12 mouse cellular contexts compared by ENCODE assay signal in genomic region chr9:7767526-7767925, GRCm38 (mm10). TPM values are rescaled to one million over a fixed set of nuclear protein-coding genes. Genes with fewer than 3 reads are reported as not detected.
A peak's percentile ranks its signal among the peaks of the same experiment; 100 is the strongest.
DNase-seq lines count a peak whose midpoint lies in the region; ATAC-seq and TF ChIP-seq lines count a peak whose summit lies in the region.
"Had no signal": no experiment of that assay in that cellular context is flagged by ENCODE, and none has a peak within 500 bp of the region (broad histone marks: within the 10 kb centered on the region; RNA-seq: fewer than 3 reads in every experiment).

No protein-coding gene starts in this region.

- no peak overlapping the region for H3K9ac ChIP-seq in forebrain, embryonic 16.5 days (replicated peaks; ENCODE audit: low read depth, low read length)
- H3K9ac ChIP-seq: limb, embryonic 12.5 days had no signal

- H3K36me3 ChIP-seq in forebrain, embryonic 16.5 days (ENCODE audit: control insufficient read depth, insufficient read depth) = no peaks in the 10 kb centered on the region

- TF ChIP-seq CTCF in gastrocnemius, adult 2 months (IDR thresholded peaks at IDR 0.05) = no peak

- no peaks in the 10 kb centered on the region for H3K9me3 ChIP-seq in forebrain, embryonic 16.5 days (ENCODE audit: control insufficient read depth, low read length)
- H3K9me3 ChIP-seq: limb, embryonic 12.5 days had no signal

- H3K4me2 ChIP-seq in forebrain, embryonic 16.5 days (ENCODE audit: low read length) = 0 out of 2 replicates have a peak overlapping the region, but pooled peaks have one; percentile 4
- H3K4me2 ChIP-seq: limb, embryonic 12.5 days had no signal

- peak; percentile 21 for ATAC-seq in forebrain, embryonic 16.5 days
- ATAC-seq in erythroblast, adult 5-6 weeks (replicated peaks; ENCODE audit: low FRiP score, poor library complexity, severe bottlenecking) = no peak
- ATAC-seq: inflammation-experienced regulatory T-cells, adult 6 months had no signal

- peaks cover 4% of the 10 kb centered on the region; the same call in 1 of the 2 replicates for H3K27me3 ChIP-seq in forebrain, embryonic 16.5 days (replicated peaks; ENCODE audit: control insufficient read depth, insufficient read depth, low read length)

- peak overlapping the region; percentile 17; the same call in 1 of the 2 replicates for H3K27ac ChIP-seq in gastrocnemius, adult 2 months
- H3K27ac ChIP-seq in forebrain, embryonic 16.5 days (ENCODE audit: low read length) = peak overlapping the region; percentile 61
- H3K27ac ChIP-seq: limb, embryonic 12.5 days had no signal

- 17% methylated on average over 2 of the region's 2 CpGs for WGBS in forebrain, embryonic 16.5 days

- DNase-seq in gastrocnemius, adult 2 months = no peak
- DNase-seq in gastrocnemius, postnatal 4 days (ENCODE audit: low spot score in 2 of 2) = no peak
- DNase-seq in B cell, adult 2 months = peak; percentile 27 to 32
- DNase-seq in naive thymus-derived CD4-positive, alpha-beta T cell, adult 2 months (ENCODE audit: low read depth) = peak; percentile 70
- no peak for DNase-seq in ovary, postnatal 14 days (ENCODE audit: low spot score)
- no peak for DNase-seq in adrenal gland, adult 18-20 months (ENCODE audit: low spot score in 2 of 2)
- DNase-seq: cerebellum, postnatal 36 days; kidney, postnatal 4 days had no signal

- peaks cover 13% of the 10 kb centered on the region for H3K4me1 ChIP-seq in forebrain, embryonic 16.5 days (replicated peaks; ENCODE audit: control insufficient read depth, insufficient read depth, low read length)

- no peak overlapping the region for H3K4me3 ChIP-seq in gastrocnemius, adult 2 months
- H3K4me3 ChIP-seq in forebrain, embryonic 16.5 days (replicated peaks; ENCODE audit: low read length) = no peak overlapping the region
- H3K4me3 ChIP-seq: limb, embryonic 12.5 days had no signal

- intact Hi-C loops in gastrocnemius, adult 2 months (cut with DNase I) = no loop called here

RNA-seq across cellular contexts. Expression of gene Tmem123, which starts 3.7 kb away (rescaled TPM):
- 10 to 100 TPM; 21.7 to 25.5 TPM for total RNA-seq in gastrocnemius, adult 2 months (2021)
- 10 to 100 TPM; 50.8 to 54.9 TPM for total RNA-seq in gastrocnemius, postnatal 4 days (2021)
- 23.0 and 31.0 TPM in 2 replicates for polyA plus RNA-seq in forebrain, embryonic 16.5 days (2015; fragmentation: Nextera tagmentation; extraction: Ambion mirVana)
- 100 to 1,000 TPM; 151 to 202 TPM for total RNA-seq in adrenal gland, adult 18-20 months (2021)
- total RNA-seq in erythroblast, adult 5-6 weeks (2015; ENCODE audit: low replicate concordance) = 28.1 and 44.5 TPM in 2 replicates
- 19.9 and 34.9 TPM in 2 replicates for total RNA-seq in erythroblast, adult 5-6 weeks (2017; ENCODE audit: low replicate concordance)

Comparison
In these comparisons a context has a peak if more than half of its experiments do, and no peak if none do; other contexts are left out.
1. DNase-seq: peak in B cell, adult 2 months (2 of 2) and naive thymus-derived CD4-positive, alpha-beta T cell, adult 2 months (single experiment); none in gastrocnemius, adult 2 months (single experiment), gastrocnemius, postnatal 4 days (0 of 2), ovary, postnatal 14 days (single experiment) and adrenal gland, adult 18-20 months (0 of 2).